Mouse (Mus musculus) ovary, postnatal 10 days (tissue): ENCODE measurements around the gene Ccdc162.

Experiments
- DNase-seq: peaks from one replicate; pipeline ENCODE4 v3.0.0; 2022; ENCODE audit warnings: low spot score

Ccdc162 gene

GRCm38 (mm10) chr10:41716029-41716897 is at the start of gene Ccdc162:
Gene Ccdc162 (minus strand): TSS chr10:41716634.
- DNase-seq, result no peak

GRCm38 (mm10) chr10:41765586-41765985 is 49.2 kb upstream of the Ccdc162 start:
- no peak for DNase-seq

- DNase-seq, result no peak
These were observed 47.4 kb upstream of the Ccdc162 start for GRCm38 (mm10) chr10:41763741-41764385.

- DNase-seq, result no peak
These were observed 44.4 kb upstream of the Ccdc162 start for GRCm38 (mm10) chr10:41760866-41761265.

- DNase-seq, result no peak
These were observed 41.6 kb upstream of the Ccdc162 start for GRCm38 (mm10) chr10:41758041-41758440.

GRCm38 (mm10) chr10:41757226-41757625 is 40.8 kb upstream of the Ccdc162 start:
- DNase-seq, result no peak

GRCm38 (mm10) chr10:41751867-41752480 is 35.5 kb upstream of the Ccdc162 start:
- no peak for DNase-seq

- no peak for DNase-seq
These were observed 32.9 kb upstream of the Ccdc162 start for GRCm38 (mm10) chr10:41749306-41749705.

GRCm38 (mm10) chr10:41746554-41746953 is 30.1 kb upstream of the Ccdc162 start:
- DNase-seq, result no peak

- DNase-seq, result no peak
These were observed 27.6 kb upstream of the Ccdc162 start for GRCm38 (mm10) chr10:41744006-41744405.

GRCm38 (mm10) chr10:41740221-41740620 is 23.8 kb upstream of the Ccdc162 start:
- no peak for DNase-seq

GRCm38 (mm10) chr10:41737245-41737644 is 20.8 kb upstream of the Ccdc162 start:
- DNase-seq, result no peak

- no peak for DNase-seq
These were observed 19.0 kb upstream of the Ccdc162 start for GRCm38 (mm10) chr10:41735398-41735797.

- no peak for DNase-seq
These were observed 16.8 kb upstream of the Ccdc162 start for GRCm38 (mm10) chr10:41733214-41733613.

GRCm38 (mm10) chr10:41731932-41732331 is 15.5 kb upstream of the Ccdc162 start:
- DNase-seq, result no peak

GRCm38 (mm10) chr10:41730746-41731145 is 14.3 kb upstream of the Ccdc162 start:
- no peak for DNase-seq

- no peak for DNase-seq
These were observed 9.8 kb upstream of the Ccdc162 start for GRCm38 (mm10) chr10:41726215-41726614.

GRCm38 (mm10) chr10:41719587-41719986 is 3.2 kb upstream of the Ccdc162 start:
- DNase-seq, result no peak

- DNase-seq, result no peak
These were observed 877 bp downstream of the Ccdc162 start for GRCm38 (mm10) chr10:41715557-41715956.

GRCm38 (mm10) chr10:41711467-41711866 is 5.0 kb downstream of the Ccdc162 start:
- no peak for DNase-seq

- DNase-seq, result no peak
These were observed 5.7 kb downstream of the Ccdc162 start for GRCm38 (mm10) chr10:41710773-41711172.

GRCm38 (mm10) chr10:41709341-41709740 is 7.1 kb downstream of the Ccdc162 start:
- DNase-seq, result no peak

GRCm38 (mm10) chr10:41699669-41700068 is 16.8 kb downstream of the Ccdc162 start:
- DNase-seq, result no peak
